Mouse (Mus musculus): ENCODE measurements around the gene Arid1a.

The Arid1a gene

DNA sequence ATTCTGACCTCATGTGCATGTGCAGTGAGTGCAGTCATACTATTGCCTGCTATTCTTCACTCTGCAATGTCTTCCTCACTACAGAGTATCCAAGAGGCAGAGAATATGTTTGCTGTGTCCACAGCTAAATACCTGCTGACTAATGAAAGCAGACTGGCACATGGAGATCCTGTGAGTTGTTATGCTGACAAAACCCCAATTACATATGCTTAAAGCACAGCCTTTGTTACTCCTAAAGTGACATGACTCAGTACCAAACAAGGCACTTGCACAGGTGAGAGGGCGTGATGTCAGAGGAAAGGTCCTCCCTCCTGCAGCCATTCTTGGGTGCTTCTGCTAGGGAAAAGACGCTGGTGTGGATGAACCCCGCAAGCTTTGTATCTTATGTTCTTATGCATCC, 21.3 kb downstream of the Arid1a start:
- DNase-seq (ENCODE audit: low spot score in 2 of 2) = no peak

GRCm38 (mm10) chr4:133730122-133730521, 26.4 kb downstream of the Arid1a start:
- DNase-seq (ENCODE audit: low spot score in 2 of 2) = no peak

DNA sequence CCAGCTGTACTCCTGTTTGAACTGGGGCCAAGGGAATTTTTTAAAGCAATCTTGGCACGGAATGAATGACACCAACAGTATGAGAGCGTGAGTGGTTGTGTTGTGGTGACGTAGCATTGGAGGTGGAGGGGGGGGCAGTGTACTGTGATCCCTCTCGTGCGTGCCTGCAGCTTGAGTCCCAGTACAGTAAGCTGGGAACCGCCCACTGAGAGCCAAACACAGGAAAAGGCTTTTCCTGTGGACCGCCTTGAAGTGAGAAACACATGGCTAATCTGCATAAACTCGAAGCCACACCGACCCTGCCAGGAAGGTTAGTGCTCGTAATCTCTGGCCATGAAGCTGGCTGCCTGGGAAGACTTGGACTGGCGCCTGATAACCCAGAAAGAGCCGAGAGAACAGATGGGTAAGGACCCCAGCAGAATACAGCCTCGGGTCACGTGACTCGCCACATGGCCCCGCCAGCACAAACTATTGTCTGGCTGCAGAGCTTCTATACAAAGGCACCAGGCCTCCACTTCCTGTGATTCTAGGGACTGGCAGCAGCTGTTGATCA, 27.0 kb downstream of the Arid1a start:
- DNase-seq (ENCODE audit: low spot score in 2 of 2) = peak; percentile 81 to 90

- DNase-seq (ENCODE audit: low spot score in 2 of 2) = no peak
These were observed 27.6 kb downstream of the Arid1a start for GRCm38 (mm10) chr4:133729007-133729406.

DNA sequence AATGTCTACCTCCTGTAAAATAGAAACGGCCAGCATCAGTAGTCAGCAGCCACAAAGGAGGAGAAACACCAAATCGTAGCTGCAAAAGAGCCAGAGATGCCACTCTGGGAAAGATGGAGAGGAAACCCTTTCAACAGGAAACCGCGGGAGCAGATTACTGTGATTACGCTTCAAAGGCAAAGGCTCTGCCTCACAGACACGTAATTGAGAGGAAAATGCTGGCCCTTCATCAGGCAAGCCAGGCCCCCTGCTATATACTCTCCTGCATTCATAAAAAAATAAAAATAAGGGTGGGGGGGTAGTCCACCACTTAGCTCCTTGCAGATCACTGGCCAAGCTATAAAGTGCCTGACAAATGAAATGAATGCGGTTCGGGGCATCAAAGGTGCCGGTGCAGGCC, 28.3 kb downstream of the Arid1a start:
- no peak for DNase-seq (ENCODE audit: low spot score in 2 of 2)

GRCm38 (mm10) chr4:133725706-133726105, 30.9 kb downstream of the Arid1a start:
- no peak for DNase-seq (ENCODE audit: low spot score in 2 of 2)

GRCm38 (mm10) chr4:133719791-133720190, 36.8 kb downstream of the Arid1a start:
- no peak for DNase-seq (ENCODE audit: low spot score in 2 of 2)

DNA sequence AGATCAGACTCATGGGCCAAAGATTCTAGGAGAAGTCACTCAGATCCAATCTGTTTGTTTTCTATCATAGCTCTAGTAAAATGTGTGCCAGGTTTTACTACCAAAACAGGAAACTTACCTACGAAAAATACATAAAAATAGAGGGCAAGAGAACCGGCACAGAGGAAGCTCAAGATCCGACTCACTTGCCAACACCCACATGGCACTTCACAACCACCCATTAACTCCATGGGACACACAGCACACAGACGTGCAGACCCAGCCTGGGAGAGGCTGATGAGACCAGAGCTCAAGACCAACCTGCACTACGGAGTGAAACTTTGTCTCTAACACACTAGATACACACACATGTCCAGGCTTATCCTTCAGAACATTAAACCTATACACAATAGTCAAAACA, 43.8 kb downstream of the Arid1a start:
- DNase-seq (ENCODE audit: low spot score in 2 of 2) = no peak

- DNase-seq (ENCODE audit: low spot score in 2 of 2) = no peak
These were observed 45.1 kb downstream of the Arid1a start for GRCm38 (mm10) chr4:133711307-133712076.

GRCm38 (mm10) chr4:133709395-133709794, 47.2 kb downstream of the Arid1a start:
- no peak for DNase-seq (ENCODE audit: low spot score in 2 of 2)

- no peak for DNase-seq (ENCODE audit: low spot score in 2 of 2)
These were observed 49.1 kb downstream of the Arid1a start for GRCm38 (mm10) chr4:133707464-133707863.

DNA sequence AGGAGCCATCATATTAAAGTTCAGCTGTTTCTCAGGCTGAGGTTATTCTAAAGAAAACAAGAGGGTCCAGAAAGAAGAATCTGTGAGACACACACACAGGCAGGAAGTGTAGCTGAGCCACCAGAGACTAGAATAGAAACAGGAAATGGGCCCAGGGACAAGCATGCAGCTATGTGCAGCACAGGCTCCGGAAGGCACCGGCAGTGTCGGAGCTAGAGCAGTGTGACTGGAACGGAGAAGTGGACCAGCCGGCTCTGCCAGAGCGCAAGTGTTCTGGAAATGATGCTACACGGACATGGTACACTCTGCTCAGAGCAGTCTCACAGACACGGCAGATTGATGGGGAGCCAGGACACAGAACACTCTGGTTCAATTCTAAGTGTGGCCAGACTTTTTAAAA, 49.6 kb downstream of the Arid1a start:
- DNase-seq (ENCODE audit: low spot score in 2 of 2) = peak; percentile 50 to 59

- no peak for DNase-seq (ENCODE audit: low spot score in 2 of 2)
These were observed 51.5 kb downstream of the Arid1a start for GRCm38 (mm10) chr4:133705062-133705461.

DNA sequence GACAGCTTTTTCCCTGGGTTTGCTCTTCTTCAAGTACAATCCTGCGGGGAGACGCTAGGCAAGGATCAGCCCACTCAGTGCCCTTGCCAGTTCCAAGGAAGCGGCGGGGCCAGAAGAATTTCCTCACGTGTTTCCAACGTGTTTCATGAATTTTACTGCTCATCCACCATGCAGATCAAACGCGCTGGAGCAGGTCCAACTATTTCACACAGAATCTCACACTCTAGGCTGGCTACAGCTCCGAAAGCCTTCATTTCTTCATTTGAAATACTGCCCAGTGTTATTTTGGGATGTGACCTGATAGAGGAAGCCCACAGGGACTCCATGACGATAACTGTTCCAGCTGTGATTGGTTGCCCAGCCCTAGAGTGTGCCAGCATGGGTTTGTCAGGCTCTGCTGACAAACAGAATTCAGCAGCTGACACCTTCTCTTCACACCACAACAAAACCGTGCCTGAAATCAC, 55.6 kb downstream of the Arid1a start:
- DNase-seq (ENCODE audit: low spot score in 2 of 2) = peak; percentile 49 to 59

- no peak for DNase-seq (ENCODE audit: low spot score in 2 of 2)
These were observed 61.2 kb downstream of the Arid1a start for GRCm38 (mm10) chr4:133695363-133695762.

GRCm38 (mm10) chr4:133690252-133690651, 66.3 kb downstream of the Arid1a start:
- DNase-seq (ENCODE audit: low spot score in 2 of 2) = no peak

- peak; percentile 39 for DNase-seq (ENCODE audit: low spot score in 2 of 2)
These were observed 68.0 kb downstream of the Arid1a start for GRCm38 (mm10) chr4:133688417-133689067.

DNA sequence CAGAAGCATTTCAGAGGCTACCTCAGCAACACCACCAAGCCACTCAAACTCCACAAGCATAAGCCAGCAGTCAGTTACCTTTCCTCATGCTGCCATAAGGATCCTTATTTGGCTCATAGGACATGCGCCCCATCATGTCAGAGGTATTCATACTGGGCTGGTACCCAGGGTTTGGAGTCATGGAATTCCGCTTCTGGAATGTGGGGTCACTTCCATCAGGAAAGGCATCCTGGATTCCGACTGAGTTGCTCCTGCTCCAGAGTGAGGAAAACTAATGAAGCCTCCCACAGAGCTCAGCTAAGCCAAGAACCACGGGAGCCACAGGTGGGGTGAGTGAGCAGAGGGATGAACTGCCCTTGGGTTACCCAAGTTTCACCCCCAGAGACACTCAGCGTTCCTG, 69.4 kb downstream of the Arid1a start:
- no peak for DNase-seq (ENCODE audit: low spot score in 2 of 2)

GRCm38 (mm10) chr4:133686512-133686911, 70.1 kb downstream of the Arid1a start:
- DNase-seq (ENCODE audit: low spot score in 2 of 2) = no peak

GRCm38 (mm10) chr4:133680206-133680786, 76.3 kb downstream of the Arid1a start:
- no peak for DNase-seq (ENCODE audit: low spot score in 2 of 2)

GRCm38 (mm10) chr4:133679629-133680028, 76.9 kb downstream of the Arid1a start:
- DNase-seq (ENCODE audit: low spot score in 2 of 2) = no peak

DNA sequence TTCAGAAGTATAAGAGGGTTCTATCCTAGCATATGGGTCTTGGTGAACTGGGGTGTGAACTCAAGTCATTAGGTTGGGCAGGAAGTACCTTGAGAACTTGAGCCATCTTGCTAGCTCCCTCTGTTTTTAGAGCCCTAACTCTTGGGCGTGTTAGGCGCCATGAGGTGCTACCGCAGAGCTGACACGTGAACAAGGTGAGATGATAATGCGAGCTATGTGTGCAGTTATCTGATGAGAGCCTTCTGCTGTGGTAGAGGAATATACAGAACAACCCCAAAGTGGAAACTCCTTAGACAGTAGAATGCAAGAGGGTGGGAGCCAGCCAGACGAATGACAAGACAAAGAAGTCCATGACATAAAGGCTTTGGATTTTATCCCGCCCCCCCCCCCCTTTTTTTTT, 79.3 kb downstream of the Arid1a start:
- no peak for DNase-seq (ENCODE audit: low spot score in 2 of 2)

DNA sequence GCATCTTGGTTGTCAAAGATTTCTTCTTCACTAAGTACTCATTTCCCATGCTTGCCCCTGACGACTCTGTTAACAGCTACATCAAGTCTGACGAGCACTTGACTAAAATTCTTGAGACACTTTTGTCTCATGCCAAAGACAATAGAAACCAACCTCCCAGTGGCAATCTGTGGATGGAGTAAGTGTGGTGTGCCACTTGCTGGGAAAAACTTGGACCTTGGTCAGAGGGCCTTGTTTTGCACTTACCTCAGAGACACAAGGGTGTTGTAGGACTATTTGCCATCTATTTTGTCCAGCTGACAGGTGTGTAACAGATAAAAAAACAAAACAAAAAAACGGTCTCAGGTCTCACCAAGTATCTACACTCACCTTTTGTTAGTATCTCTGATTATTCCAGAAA, 80.4 kb downstream of the Arid1a start:
- no peak for DNase-seq (ENCODE audit: low spot score in 2 of 2)
